Mouse (Mus musculus) erythroblast, adult 5-6 weeks (primary cell): Measurements from ENCODE around the gene Zfp771. TPM values are rescaled to one million over a fixed set of nuclear protein-coding genes. Genes with fewer than 3 reads are reported as not detected.
A peak's percentile ranks its signal among the peaks of the same experiment; 100 is the strongest.

Source experiments
- ATAC-seq: replicated peaks from 2 replicates; pipeline ENCODE4 v1.8.0; 2016; ENCODE audit warnings: moderate number of reproducible peaks, mild to moderate bottlenecking, moderate TSS enrichment, inconsistent platforms; ENCODE audit not compliant: poor library complexity, low FRiP score, severe bottlenecking
- total RNA-seq, 2 experiments: library from RNA; stranded (forward) in 1 of 2; stranded (reverse) in 1 of 2; fragments of 150-400 nt in 1 of 2; fragments of 200-764, 138-1000 nt in 1 of 2; gene quantifications; 2 replicates each; pipeline versions ENCODE4 v1.2.3 to v1.2.4; 2015 to 2017; ENCODE audit warnings: low replicate concordance in 2 of 2

Gene Zfp771
- total RNA-seq, 2 experiments from 2014 or later: not detected

GRCm38 (mm10) chr7:127273925-127274789 lies 30.1 kb downstream of the Zfp771 start, which contains the start of gene Sephs2:
Gene Sephs2 (minus strand): TSS chr7:127274055.
- peak; percentile 90 for ATAC-seq

DNA sequence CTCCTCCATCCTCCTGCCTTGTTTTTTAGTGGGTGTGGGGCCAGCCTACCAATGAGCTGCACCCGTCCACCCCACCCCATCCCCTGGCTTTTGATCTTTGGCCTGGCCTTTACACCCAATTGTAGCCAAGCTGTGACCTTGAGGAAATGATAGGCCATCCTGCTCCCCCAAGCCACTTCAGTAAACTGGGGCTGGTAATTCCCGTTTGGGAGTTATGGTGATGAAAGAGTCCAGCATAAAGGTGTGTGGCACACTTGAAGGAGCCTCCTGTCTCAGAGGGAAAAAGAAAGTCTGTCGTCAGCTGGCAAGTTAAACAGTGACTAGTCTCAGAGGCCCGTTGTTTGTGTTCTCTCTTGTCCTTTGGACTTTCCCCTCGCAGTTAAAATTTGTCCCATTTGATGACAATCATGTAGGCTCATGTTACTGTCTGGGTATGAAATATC lies 32.5 kb downstream of the Zfp771 start:
- ATAC-seq: no peak

- ATAC-seq: no peak
Observed at GRCm38 (mm10) chr7:127278311-127278710, 34.2 kb downstream of the Zfp771 start.

DNA sequence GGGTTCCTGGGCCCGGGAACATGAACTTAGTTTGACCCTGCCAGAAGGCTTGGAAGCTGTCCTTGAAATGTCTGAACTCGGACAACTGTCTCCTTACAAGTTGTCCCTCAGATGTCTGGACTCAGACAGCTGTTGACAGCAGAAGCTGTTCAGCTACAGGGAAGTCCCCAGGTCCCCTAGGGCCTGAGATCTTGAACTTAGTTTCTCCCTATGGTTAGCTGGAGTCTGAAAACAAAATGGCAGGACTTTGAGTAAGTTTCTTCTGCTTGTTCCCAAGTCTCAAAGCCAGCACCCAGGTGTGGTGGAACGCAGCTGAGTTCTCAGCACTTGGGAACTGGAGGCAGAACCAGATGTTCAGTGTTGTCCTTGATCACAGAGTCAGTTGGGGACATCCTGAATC lies 36.0 kb downstream of the Zfp771 start:
- no peak for ATAC-seq

- no peak for ATAC-seq
Observed at GRCm38 (mm10) chr7:127281114-127281513, 37.0 kb downstream of the Zfp771 start.

DNA sequence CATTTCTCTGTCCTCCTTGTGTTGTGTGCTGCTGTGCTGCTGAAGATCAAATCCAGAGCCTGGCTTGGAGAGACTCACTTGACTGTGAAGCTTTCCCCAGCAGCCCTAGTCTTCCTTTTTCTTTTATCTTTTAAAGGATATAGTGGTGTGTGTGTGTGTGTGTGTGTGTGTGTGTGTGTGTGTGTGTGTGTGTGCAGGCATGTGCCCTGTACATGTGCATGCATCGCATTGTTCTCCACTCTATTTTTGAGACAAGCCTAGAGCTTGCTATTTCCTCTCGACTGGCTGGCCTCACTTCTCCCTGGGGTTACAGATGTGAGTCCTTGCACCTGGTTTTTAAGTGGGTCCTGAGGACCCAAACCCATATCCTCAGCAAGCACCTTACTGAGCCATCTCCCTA lies 38.1 kb downstream of the Zfp771 start:
- ATAC-seq: no peak

- ATAC-seq: 0 out of 2 replicates have a peak, but pooled peaks have one; percentile 66
Observed at GRCm38 (mm10) chr7:127285154-127285553, 41.1 kb downstream of the Zfp771 start.

- ATAC-seq: no peak
Observed at GRCm38 (mm10) chr7:127287940-127288339, 43.9 kb downstream of the Zfp771 start.

DNA sequence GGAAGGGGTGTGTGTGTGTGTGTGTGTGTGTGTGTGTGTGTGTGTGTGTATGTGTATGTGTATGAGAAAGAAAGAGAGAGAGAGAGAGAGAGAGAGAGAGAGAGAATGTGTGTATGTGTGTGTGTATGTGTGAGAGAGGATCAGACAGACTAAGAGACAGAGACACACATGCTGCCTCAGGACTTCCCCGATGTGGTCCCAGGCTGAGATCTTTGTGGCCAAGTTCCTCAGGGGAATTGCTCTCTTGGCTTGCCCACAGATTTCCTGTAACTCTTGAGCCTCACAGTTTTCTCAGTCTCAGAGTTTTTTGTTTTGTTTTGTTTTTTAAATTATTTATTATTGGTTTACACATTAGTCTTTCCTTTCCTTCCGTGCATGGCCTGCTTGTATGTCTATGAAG lies 45.2 kb downstream of the Zfp771 start:
- no peak for ATAC-seq

DNA sequence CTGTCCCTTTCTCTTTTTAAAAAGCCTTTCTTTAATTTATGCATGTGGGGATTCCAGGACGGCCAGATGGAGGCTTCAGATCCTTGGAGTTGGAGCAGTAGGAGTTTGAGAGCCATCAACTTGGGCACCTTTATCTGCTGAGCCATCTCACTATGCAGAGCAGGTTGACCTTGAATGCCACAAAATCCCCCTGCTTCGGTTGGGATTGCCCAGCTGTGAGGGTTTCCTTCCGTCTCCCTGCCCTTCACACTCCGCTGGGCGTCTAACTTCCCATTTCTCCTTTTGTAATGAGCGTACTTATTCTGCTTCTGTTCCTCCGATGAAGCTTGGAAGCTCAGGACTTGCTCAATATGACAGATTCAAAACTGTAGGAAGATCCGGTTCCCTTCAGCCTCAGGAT lies 46.1 kb downstream of the Zfp771 start:
- no peak for ATAC-seq

DNA sequence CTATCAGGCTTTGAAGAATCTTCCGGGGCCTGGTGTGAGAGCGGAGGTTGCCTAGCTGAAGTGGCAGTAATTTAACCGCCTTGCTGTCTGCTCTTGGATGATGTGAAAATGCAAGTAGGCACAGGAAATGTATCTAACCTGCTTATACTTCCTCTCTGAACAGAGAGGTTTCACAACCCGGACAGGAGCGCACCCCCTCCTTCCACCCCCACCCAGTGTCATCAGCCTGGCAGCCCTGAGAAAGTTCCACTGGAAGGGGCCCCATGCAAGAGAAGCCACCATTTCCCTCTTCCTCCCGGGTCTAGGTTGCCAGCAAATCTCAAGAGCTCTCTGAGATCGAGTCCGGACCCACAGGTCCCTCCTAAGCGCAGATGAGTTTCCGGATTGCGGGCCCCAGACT lies 52.0 kb downstream of the Zfp771 start, which contains the start of gene Itgal:
Gene Itgal, plus strand, starts transcription at position 163 of the 400 bp plus-strand sequence.
- no peak for ATAC-seq

- ATAC-seq: no peak
Observed at GRCm38 (mm10) chr7:127296786-127297555, 52.9 kb downstream of the Zfp771 start.

- ATAC-seq: 0 out of 2 replicates have a peak, but pooled peaks have one; percentile 10
Observed at GRCm38 (mm10) chr7:127297586-127298193, 53.6 kb downstream of the Zfp771 start.

Other genes starting within 250 kb of the Zfp771 start
- 1.5 and 1.9 TPM in 2 replicates for gene Mvp, start 229.7 kb upstream of the Zfp771 start, total RNA-seq (2015; ENCODE audit: low replicate concordance)
- gene Mvp, start 229.7 kb upstream of the Zfp771 start, total RNA-seq (2017; ENCODE audit: low replicate concordance): 5.5 and 7.7 TPM in 2 replicates
- gene Pagr1b, start 227.8 kb upstream of the Zfp771 start, total RNA-seq (2015; ENCODE audit: low replicate concordance): not detected in 2 replicates
- not detected in 2 replicates for gene Pagr1b, start 227.8 kb upstream of the Zfp771 start, total RNA-seq (2017; ENCODE audit: low replicate concordance)
- gene Pagr1a, start 226.9 kb upstream of the Zfp771 start, total RNA-seq (2015; ENCODE audit: low replicate concordance): 13.4 and 18.8 TPM in 2 replicates
- gene Pagr1a, start 226.9 kb upstream of the Zfp771 start, total RNA-seq (2017; ENCODE audit: low replicate concordance): 7.0 and 7.1 TPM in 2 replicates
- 1.7 and 1.9 TPM in 2 replicates for gene Gm42742, start 223.2 kb upstream of the Zfp771 start, total RNA-seq (2015; ENCODE audit: low replicate concordance)
- 8.1 and 9.1 TPM in 2 replicates for gene Gm42742, start 223.2 kb upstream of the Zfp771 start, total RNA-seq (2017; ENCODE audit: low replicate concordance)
- gene Prrt2, start 223.1 kb upstream of the Zfp771 start, total RNA-seq (2015; ENCODE audit: low replicate concordance): not detected in 2 replicates
- 1.5 TPM in 1 of 2 replicates, not detected in the other for gene Prrt2, start 223.1 kb upstream of the Zfp771 start, total RNA-seq (2017; ENCODE audit: low replicate concordance)
- gene Maz, start 217.2 kb upstream of the Zfp771 start, total RNA-seq (2015; ENCODE audit: low replicate concordance): 44.9 and 51.3 TPM in 2 replicates
- 25.0 and 49.5 TPM in 2 replicates for gene Maz, start 217.2 kb upstream of the Zfp771 start, total RNA-seq (2017; ENCODE audit: low replicate concordance)
- 50.5 and 71.7 TPM in 2 replicates for gene Kif22, start 201.8 kb upstream of the Zfp771 start, total RNA-seq (2015; ENCODE audit: low replicate concordance)
- 57.3 and 83.1 TPM in 2 replicates for gene Kif22, start 201.8 kb upstream of the Zfp771 start, total RNA-seq (2017; ENCODE audit: low replicate concordance)
- gene Zg16, start 156.9 kb upstream of the Zfp771 start, total RNA-seq (2015; ENCODE audit: low replicate concordance): not detected in 2 replicates
- 3.2 and 5.0 TPM in 2 replicates for gene Zg16, start 156.9 kb upstream of the Zfp771 start, total RNA-seq (2017; ENCODE audit: low replicate concordance)
- 19.8 and 26.8 TPM in 2 replicates for gene AI467606, start 152.9 kb upstream of the Zfp771 start, total RNA-seq (2015; ENCODE audit: low replicate concordance)
- gene AI467606, start 152.9 kb upstream of the Zfp771 start, total RNA-seq (2017; ENCODE audit: low replicate concordance): 17.1 and 19.9 TPM in 2 replicates
- gene Qprt, start 122.0 kb upstream of the Zfp771 start, total RNA-seq (2015; ENCODE audit: low replicate concordance): 1.7 TPM in 1 of 2 replicates, not detected in the other
- 0.34 TPM in 1 of 2 replicates, not detected in the other for gene Qprt, start 122.0 kb upstream of the Zfp771 start, total RNA-seq (2017; ENCODE audit: low replicate concordance)
- 15.8 and 24.9 TPM in 2 replicates for gene Spn, start 106.5 kb upstream of the Zfp771 start, total RNA-seq (2015; ENCODE audit: low replicate concordance)
- 58.3 and 60.0 TPM in 2 replicates for gene Spn, start 106.5 kb upstream of the Zfp771 start, total RNA-seq (2017; ENCODE audit: low replicate concordance)
- 8.4 and 36.9 TPM in 2 replicates for gene Cd2bp2, start 48.2 kb upstream of the Zfp771 start, total RNA-seq (2015; ENCODE audit: low replicate concordance)
- gene Cd2bp2, start 48.2 kb upstream of the Zfp771 start, total RNA-seq (2017; ENCODE audit: low replicate concordance): 17.9 and 22.9 TPM in 2 replicates
- gene Tbc1d10b, start 35.8 kb upstream of the Zfp771 start, total RNA-seq (2015; ENCODE audit: low replicate concordance): 8.1 and 23.0 TPM in 2 replicates
- gene Tbc1d10b, start 35.8 kb upstream of the Zfp771 start, total RNA-seq (2017; ENCODE audit: low replicate concordance): 77.5 and 122 TPM in 2 replicates
- 6.5 and 9.8 TPM in 2 replicates for gene Mylpf, start 35.4 kb upstream of the Zfp771 start, total RNA-seq (2015; ENCODE audit: low replicate concordance)
- 16.2 and 61.5 TPM in 2 replicates for gene Mylpf, start 35.4 kb upstream of the Zfp771 start, total RNA-seq (2017; ENCODE audit: low replicate concordance)
- gene Zfp553, start 11.2 kb upstream of the Zfp771 start, total RNA-seq (2015; ENCODE audit: low replicate concordance): 1.5 and 5.2 TPM in 2 replicates
- gene Zfp553, start 11.2 kb upstream of the Zfp771 start, total RNA-seq (2017; ENCODE audit: low replicate concordance): 2.0 and 3.2 TPM in 2 replicates
- gene Sept1, start 11.1 kb upstream of the Zfp771 start, total RNA-seq (2015; ENCODE audit: low replicate concordance): 189 and 204 TPM in 2 replicates
- gene Sept1, start 11.1 kb upstream of the Zfp771 start, total RNA-seq (2017; ENCODE audit: low replicate concordance): 179 and 191 TPM in 2 replicates
- 14.0 and 24.8 TPM in 2 replicates for gene Dctpp1, start 16.4 kb downstream of the Zfp771 start, total RNA-seq (2015; ENCODE audit: low replicate concordance)
- 2.0 and 8.6 TPM in 2 replicates for gene Dctpp1, start 16.4 kb downstream of the Zfp771 start, total RNA-seq (2017; ENCODE audit: low replicate concordance)
- 15.6 and 18.8 TPM in 2 replicates for gene Sephs2, start 29.8 kb downstream of the Zfp771 start, total RNA-seq (2015; ENCODE audit: low replicate concordance)
- 20.2 and 34.8 TPM in 2 replicates for gene Sephs2, start 29.8 kb downstream of the Zfp771 start, total RNA-seq (2017; ENCODE audit: low replicate concordance)
- gene Itgal, start 52.0 kb downstream of the Zfp771 start, total RNA-seq (2015; ENCODE audit: low replicate concordance): 29.0 and 34.4 TPM in 2 replicates
- 4.0 and 10.4 TPM in 2 replicates for gene Itgal, start 52.0 kb downstream of the Zfp771 start, total RNA-seq (2017; ENCODE audit: low replicate concordance)
- gene Zfp768, start 101.3 kb downstream of the Zfp771 start, total RNA-seq (2015; ENCODE audit: low replicate concordance): 1.2 TPM in 1 of 2 replicates, not detected in the other
- gene Zfp768, start 101.3 kb downstream of the Zfp771 start, total RNA-seq (2017; ENCODE audit: low replicate concordance): 0.94 and 1.5 TPM in 2 replicates
- 0.42 and 1.2 TPM in 2 replicates for gene Zfp747, start 131.8 kb downstream of the Zfp771 start, total RNA-seq (2015; ENCODE audit: low replicate concordance)
- 1.0 and 1.3 TPM in 2 replicates for gene Zfp747, start 131.8 kb downstream of the Zfp771 start, total RNA-seq (2017; ENCODE audit: low replicate concordance)
- gene 9130019O22Rik, start 142.9 kb downstream of the Zfp771 start, total RNA-seq (2015; ENCODE audit: low replicate concordance): 0.38 TPM in 1 of 2 replicates, not detected in the other
- gene 9130019O22Rik, start 142.9 kb downstream of the Zfp771 start, total RNA-seq (2017; ENCODE audit: low replicate concordance): 1.4 and 1.8 TPM in 2 replicates
- not detected in 2 replicates for gene E430018J23Rik, start 149.4 kb downstream of the Zfp771 start, total RNA-seq (2015; ENCODE audit: low replicate concordance)
- 0.28 and 3.4 TPM in 2 replicates for gene E430018J23Rik, start 149.4 kb downstream of the Zfp771 start, total RNA-seq (2017; ENCODE audit: low replicate concordance)
- 0.19 and 3.6 TPM in 2 replicates for gene Zfp764, start 162.5 kb downstream of the Zfp771 start, total RNA-seq (2015; ENCODE audit: low replicate concordance)
- 2.5 TPM in 1 of 2 replicates, not detected in the other for gene Zfp764, start 162.5 kb downstream of the Zfp771 start, total RNA-seq (2017; ENCODE audit: low replicate concordance)
- gene Zfp688, start 177.8 kb downstream of the Zfp771 start, total RNA-seq (2015; ENCODE audit: low replicate concordance): 8.4 and 26.9 TPM in 2 replicates
- 1.0 and 3.5 TPM in 2 replicates for gene Zfp688, start 177.8 kb downstream of the Zfp771 start, total RNA-seq (2017; ENCODE audit: low replicate concordance)
- not detected in 2 replicates for gene Zfp689, start 204.9 kb downstream of the Zfp771 start, total RNA-seq (2015; ENCODE audit: low replicate concordance)
- 0.26 and 2.4 TPM in 2 replicates for gene Zfp689, start 204.9 kb downstream of the Zfp771 start, total RNA-seq (2017; ENCODE audit: low replicate concordance)
- 65.2 and 71.7 TPM in 2 replicates for gene Prr14, start 215.3 kb downstream of the Zfp771 start, total RNA-seq (2015; ENCODE audit: low replicate concordance)
- gene Prr14, start 215.3 kb downstream of the Zfp771 start, total RNA-seq (2017; ENCODE audit: low replicate concordance): 25.4 and 41.3 TPM in 2 replicates
- 154 and 157 TPM in 2 replicates for gene Fbrs, start 234.9 kb downstream of the Zfp771 start, total RNA-seq (2015; ENCODE audit: low replicate concordance)
- 61.2 and 79.1 TPM in 2 replicates for gene Fbrs, start 234.9 kb downstream of the Zfp771 start, total RNA-seq (2017; ENCODE audit: low replicate concordance)